Mouse (Mus musculus): Measurements from ENCODE around the gene Hspb7. TPM values are rescaled to one million over a fixed set of nuclear protein-coding genes. Genes with fewer than 3 reads are reported as not detected.

Hspb7 gene
- polyA plus RNA-seq, 1 experiment from 2014 or later: 3.8 TPM

DNA sequence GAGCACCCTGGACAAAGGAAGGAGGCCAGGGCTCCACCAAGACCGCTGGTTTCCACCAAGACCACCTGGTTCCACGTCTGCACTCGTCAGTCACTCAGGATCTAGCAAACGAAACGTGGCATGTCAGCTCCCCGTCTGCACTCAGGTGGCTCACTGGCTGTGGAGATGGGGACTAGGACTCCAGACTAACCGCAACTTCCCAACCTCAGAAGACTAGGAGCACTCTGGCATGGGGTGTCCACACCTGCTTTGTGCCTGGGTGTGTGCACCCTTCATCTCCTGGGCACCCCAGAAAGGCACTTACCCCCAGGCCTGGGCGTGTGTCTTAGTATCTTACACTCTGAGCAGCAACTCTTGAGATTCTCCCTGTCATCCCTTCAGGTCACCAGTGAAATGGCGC, 39.2 kb downstream of the Hspb7 start:
- no peak overlapping the region for H3K27ac ChIP-seq (ENCODE audit: low read depth)

GRCm38 (mm10) chr4:141460481-141460880, 39.9 kb downstream of the Hspb7 start:
- 82% methylated on average over 4 of the region's 4 CpGs for WGBS
- Histone ChIP-seq H3K9me3 (ENCODE audit: control insufficient read depth, low read length) (no peaks in the 10 kb centered on the region), H3K4me2 (ENCODE audit: low read length) (no peak overlapping the region), H3K4me3 (ENCODE audit: low read depth, low read length) (no peak overlapping the region), H3K27me3 (replicated peaks; ENCODE audit: control insufficient read depth, insufficient read depth, low read length) (no peaks in the 10 kb centered on the region), H3K27ac (ENCODE audit: low read depth) (no peak overlapping the region), H3K36me3 (ENCODE audit: control insufficient read depth, insufficient read depth, low read length) (peaks cover 41% of the 10 kb centered on the region), H3K4me1 (replicated peaks; ENCODE audit: control insufficient read depth, insufficient read depth, low read length) (peaks cover 10% of the 10 kb centered on the region; the same call in 1 of the 2 replicates), H3K9ac (ENCODE audit: low read length) (no peak overlapping the region)
- DNase-seq (ENCODE audit: low spot score) (no peak), ATAC-seq (replicated peaks; ENCODE audit: low FRiP score, low TSS enrichment, low read depth) (no peak)

More for the DNA sequence above, 39.2 kb downstream of the Hspb7 start:
- Histone ChIP-seq H3K36me3 (ENCODE audit: control insufficient read depth, insufficient read depth, low read length) (peaks cover 34% of the 10 kb centered on the region), H3K9ac (ENCODE audit: low read length) (no peak overlapping the region), H3K4me1 (replicated peaks; ENCODE audit: control insufficient read depth, insufficient read depth, low read length) (peaks cover 10% of the 10 kb centered on the region; the same call in 1 of the 2 replicates), H3K4me3 (ENCODE audit: low read depth, low read length) (no peak overlapping the region), H3K9me3 (ENCODE audit: control insufficient read depth, low read length) (no peaks in the 10 kb centered on the region), H3K27me3 (replicated peaks; ENCODE audit: control insufficient read depth, insufficient read depth, low read length) (no peaks in the 10 kb centered on the region), H3K4me2 (ENCODE audit: low read length) (no peak overlapping the region)
- ATAC-seq (replicated peaks; ENCODE audit: low FRiP score, low TSS enrichment, low read depth) (no peak), DNase-seq (ENCODE audit: low spot score) (no peak)
- 91% methylated on average over 9 of the region's 9 CpGs for WGBS

- H3K36me3 ChIP-seq (ENCODE audit: control insufficient read depth, insufficient read depth, low read length): peaks cover 46% of the 10 kb centered on the region
Observed at GRCm38 (mm10) chr4:141461088-141461487, 40.5 kb downstream of the Hspb7 start.

GRCm38 (mm10) chr4:141461576-141461975, 41.0 kb downstream of the Hspb7 start:
- DNase-seq (ENCODE audit: low spot score) (no peak), ATAC-seq (replicated peaks; ENCODE audit: low FRiP score, low TSS enrichment, low read depth) (no peak)
- peaks cover 10% of the 10 kb centered on the region; the same call in 1 of the 2 replicates for H3K4me1 ChIP-seq (replicated peaks; ENCODE audit: control insufficient read depth, insufficient read depth, low read length)
- no peak overlapping the region for H3K4me3 ChIP-seq (ENCODE audit: low read depth, low read length)
- H3K27ac ChIP-seq (ENCODE audit: low read depth): no peak overlapping the region
- no peaks in the 10 kb centered on the region for H3K9me3 ChIP-seq (ENCODE audit: control insufficient read depth, low read length)
- no peak overlapping the region for H3K4me2 ChIP-seq (ENCODE audit: low read length)
- 91% methylated on average over 12 of the region's 12 CpGs for WGBS
- H3K36me3 ChIP-seq (ENCODE audit: control insufficient read depth, insufficient read depth, low read length): peaks cover 51% of the 10 kb centered on the region
- H3K9ac ChIP-seq (ENCODE audit: low read length): no peak overlapping the region
- no peaks in the 10 kb centered on the region for H3K27me3 ChIP-seq (replicated peaks; ENCODE audit: control insufficient read depth, insufficient read depth, low read length)

More at GRCm38 (mm10) chr4:141461088-141461487, 40.5 kb downstream of the Hspb7 start:
- Histone ChIP-seq H3K4me3 (ENCODE audit: low read depth, low read length) (no peak overlapping the region), H3K9me3 (ENCODE audit: control insufficient read depth, low read length) (no peaks in the 10 kb centered on the region), H3K27ac (ENCODE audit: low read depth) (no peak overlapping the region), H3K4me2 (ENCODE audit: low read length) (no peak overlapping the region), H3K9ac (ENCODE audit: low read length) (no peak overlapping the region), H3K27me3 (replicated peaks; ENCODE audit: control insufficient read depth, insufficient read depth, low read length) (no peaks in the 10 kb centered on the region), H3K4me1 (replicated peaks; ENCODE audit: control insufficient read depth, insufficient read depth, low read length) (peaks cover 10% of the 10 kb centered on the region; the same call in 1 of the 2 replicates)
- 70% methylated on average over 12 of the region's 12 CpGs for WGBS
- DNase-seq (ENCODE audit: low spot score) (no peak), ATAC-seq (replicated peaks; ENCODE audit: low FRiP score, low TSS enrichment, low read depth) (no peak)

DNA sequence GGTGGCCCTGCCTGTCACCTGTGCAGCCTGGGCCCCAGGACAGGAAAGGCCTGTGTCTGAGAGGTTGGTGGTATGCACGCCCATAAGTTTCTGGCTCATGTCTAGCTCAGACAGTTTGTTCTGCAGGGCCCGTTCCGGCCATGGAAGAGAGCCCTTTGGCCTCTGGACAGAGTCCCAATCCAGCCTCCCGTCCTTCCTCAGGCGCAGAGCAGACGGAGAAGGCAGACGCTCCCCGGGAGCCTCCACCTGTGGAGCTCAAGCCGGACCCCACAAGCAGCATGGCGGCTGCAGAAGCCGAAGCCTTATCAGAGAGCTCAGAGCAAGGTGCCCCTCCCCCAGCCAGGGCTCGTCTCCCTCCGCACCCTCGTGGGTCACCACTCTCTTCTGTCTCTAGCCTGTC, 42.9 kb downstream of the Hspb7 start:
- ATAC-seq (replicated peaks; ENCODE audit: low FRiP score, low TSS enrichment, low read depth): no peak
- H3K36me3 ChIP-seq (ENCODE audit: control insufficient read depth, insufficient read depth, low read length): peaks cover 63% of the 10 kb centered on the region
- peaks cover 4% of the 10 kb centered on the region; the same call in 1 of the 2 replicates for H3K4me1 ChIP-seq (replicated peaks; ENCODE audit: control insufficient read depth, insufficient read depth, low read length)
- no peaks in the 10 kb centered on the region for H3K9me3 ChIP-seq (ENCODE audit: control insufficient read depth, low read length)
- H3K9ac ChIP-seq (ENCODE audit: low read length): no peak overlapping the region
- H3K4me3 ChIP-seq (ENCODE audit: low read depth, low read length): no peak overlapping the region
- no peaks in the 10 kb centered on the region for H3K27me3 ChIP-seq (replicated peaks; ENCODE audit: control insufficient read depth, insufficient read depth, low read length)
- H3K27ac ChIP-seq (ENCODE audit: low read depth): no peak overlapping the region
- no peak for DNase-seq (ENCODE audit: low spot score)
- 78% methylated on average over 14 of the region's 14 CpGs for WGBS
- H3K4me2 ChIP-seq (ENCODE audit: low read length): no peak overlapping the region

DNA sequence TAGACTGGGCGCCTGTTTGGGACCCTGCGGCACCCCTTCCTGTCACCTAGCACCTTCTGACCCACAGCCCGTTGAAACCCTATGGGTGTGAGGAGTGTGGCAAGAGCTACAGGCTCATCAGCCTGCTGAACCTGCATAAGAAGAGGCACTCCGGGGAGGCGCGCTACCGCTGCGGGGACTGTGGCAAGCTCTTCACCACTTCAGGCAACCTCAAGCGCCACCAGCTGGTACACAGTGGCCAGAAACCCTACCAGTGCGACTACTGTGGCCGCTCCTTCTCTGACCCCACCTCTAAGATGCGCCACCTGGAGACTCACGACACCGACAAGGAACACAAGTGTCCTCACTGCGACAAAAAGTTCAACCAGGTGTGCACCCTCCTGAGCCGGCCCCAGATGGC, 44.1 kb downstream of the Hspb7 start:
- Histone ChIP-seq H3K4me2 (ENCODE audit: low read length) (no peak overlapping the region), H3K36me3 (ENCODE audit: control insufficient read depth, insufficient read depth, low read length) (peaks cover 74% of the 10 kb centered on the region), H3K27ac (ENCODE audit: low read depth) (no peak overlapping the region), H3K4me3 (ENCODE audit: low read depth, low read length) (no peak overlapping the region), H3K9me3 (ENCODE audit: control insufficient read depth, low read length) (no peaks in the 10 kb centered on the region), H3K4me1 (replicated peaks; ENCODE audit: control insufficient read depth, insufficient read depth, low read length) (no peaks in the 10 kb centered on the region), H3K9ac (ENCODE audit: low read length) (no peak overlapping the region), H3K27me3 (replicated peaks; ENCODE audit: control insufficient read depth, insufficient read depth, low read length) (no peaks in the 10 kb centered on the region)
- WGBS: 75% methylated on average over 16 of the region's 16 CpGs
- DNase-seq (ENCODE audit: low spot score) (no peak), ATAC-seq (replicated peaks; ENCODE audit: low FRiP score, low TSS enrichment, low read depth) (no peak)

DNA sequence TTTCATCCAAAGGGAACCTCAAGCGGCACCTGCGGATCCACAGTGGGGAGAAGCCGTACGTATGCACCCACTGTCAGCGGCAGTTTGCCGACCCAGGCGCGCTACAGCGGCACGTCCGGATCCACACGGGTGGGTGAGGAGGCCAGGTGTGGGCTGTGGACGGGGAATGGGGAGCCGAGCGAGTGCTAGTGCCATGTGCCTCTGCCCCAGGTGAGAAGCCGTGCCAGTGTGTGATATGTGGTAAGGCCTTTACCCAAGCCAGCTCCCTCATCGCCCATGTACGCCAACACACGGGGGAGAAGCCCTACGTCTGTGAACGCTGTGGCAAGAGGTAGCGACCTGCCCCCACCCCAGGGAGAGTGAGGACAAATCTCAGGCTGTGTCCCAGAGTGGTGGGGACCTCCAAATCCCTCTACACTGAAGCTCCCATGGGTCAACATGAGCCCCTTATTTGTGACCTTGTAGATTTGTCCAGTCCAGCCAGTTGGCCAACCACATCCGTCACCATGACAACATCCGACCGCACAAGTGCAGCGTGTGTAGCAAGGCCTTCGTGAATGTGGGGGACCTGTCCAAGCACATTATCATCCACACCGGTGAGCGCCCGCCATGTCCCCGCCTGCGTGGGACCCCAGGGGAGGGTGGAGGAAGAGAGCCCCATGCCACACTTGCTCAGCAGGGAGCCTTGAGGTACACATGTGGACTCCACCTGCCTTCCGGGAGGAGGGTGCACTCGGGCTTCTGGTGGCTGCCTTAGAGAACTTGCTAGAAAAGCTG, 45.1 kb downstream of the Hspb7 start:
- Histone ChIP-seq H3K4me1 (replicated peaks; ENCODE audit: control insufficient read depth, insufficient read depth, low read length) (no peaks in the 10 kb centered on the region), H3K27me3 (replicated peaks; ENCODE audit: control insufficient read depth, insufficient read depth, low read length) (no peaks in the 10 kb centered on the region), H3K4me3 (ENCODE audit: low read depth, low read length) (no peak overlapping the region), H3K27ac (ENCODE audit: low read depth) (no peak overlapping the region), H3K4me2 (ENCODE audit: low read length) (no peak overlapping the region), H3K36me3 (ENCODE audit: control insufficient read depth, insufficient read depth, low read length) (peaks cover 83% of the 10 kb centered on the region), H3K9me3 (ENCODE audit: control insufficient read depth, low read length) (no peaks in the 10 kb centered on the region), H3K9ac (ENCODE audit: low read length) (no peak overlapping the region)
- DNase-seq (ENCODE audit: low spot score) (no peak), ATAC-seq (replicated peaks; ENCODE audit: low FRiP score, low TSS enrichment, low read depth) (no peak)
- WGBS: 92% methylated on average over 34 of the region's 34 CpGs

DNA sequence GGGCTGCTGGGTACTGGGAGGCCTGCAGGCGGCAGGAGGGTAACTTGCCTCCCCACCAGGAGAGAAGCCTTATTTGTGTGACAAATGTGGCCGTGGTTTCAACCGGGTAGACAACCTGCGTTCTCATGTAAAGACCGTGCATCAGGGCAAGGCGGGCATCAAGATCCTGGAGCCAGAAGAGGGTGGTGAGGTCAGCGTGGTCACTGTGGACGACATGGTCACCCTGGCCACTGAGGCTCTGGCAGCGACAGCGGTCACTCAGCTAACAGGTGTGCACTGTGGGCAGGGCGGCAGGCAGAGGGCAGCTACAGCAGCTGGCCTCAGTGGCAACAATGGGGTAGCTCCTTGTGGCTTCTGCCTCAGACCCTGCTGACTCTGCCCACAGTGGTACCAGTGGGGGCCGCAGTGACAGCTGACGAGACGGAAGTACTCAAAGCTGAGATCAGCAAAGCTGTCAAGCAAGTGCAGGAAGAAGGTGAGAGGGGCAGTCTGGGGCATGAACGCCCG, 45.8 kb downstream of the Hspb7 start:
- H3K36me3 ChIP-seq (ENCODE audit: control insufficient read depth, insufficient read depth, low read length): peaks cover 89% of the 10 kb centered on the region
- no peak overlapping the region for H3K9ac ChIP-seq (ENCODE audit: low read length)
- 90% methylated on average over 16 of the region's 16 CpGs for WGBS
- no peak for ATAC-seq (replicated peaks; ENCODE audit: low FRiP score, low TSS enrichment, low read depth)
- no peaks in the 10 kb centered on the region for H3K4me1 ChIP-seq (replicated peaks; ENCODE audit: control insufficient read depth, insufficient read depth, low read length)
- H3K4me3 ChIP-seq (ENCODE audit: low read depth, low read length): no peak overlapping the region
- H3K27me3 ChIP-seq (replicated peaks; ENCODE audit: control insufficient read depth, insufficient read depth, low read length): no peaks in the 10 kb centered on the region
- DNase-seq (ENCODE audit: low spot score): no peak
- no peak overlapping the region for H3K27ac ChIP-seq (ENCODE audit: low read depth)
- H3K4me2 ChIP-seq (ENCODE audit: low read length): no peak overlapping the region
- H3K9me3 ChIP-seq (ENCODE audit: control insufficient read depth, low read length): no peaks in the 10 kb centered on the region
